Mouse (Mus musculus): ENCODE measurements around the gene Erc2.

Erc2 gene

GRCm38 (mm10) chr14:28439171-28439570 is 816.9 kb downstream of the Erc2 start:
- DNase-seq (ENCODE audit: low spot score in 2 of 2): no peak

- no peak for DNase-seq (ENCODE audit: low spot score in 2 of 2)
These were observed 819.2 kb downstream of the Erc2 start for GRCm38 (mm10) chr14:28441240-28441967.

- DNase-seq (ENCODE audit: low spot score in 2 of 2): peak; percentile 17 to 21
These were observed 821.2 kb downstream of the Erc2 start for GRCm38 (mm10) chr14:28443254-28443944.

- no peak for DNase-seq (ENCODE audit: low spot score in 2 of 2)
These were observed 823.5 kb downstream of the Erc2 start for GRCm38 (mm10) chr14:28445737-28446136.

- no peak for DNase-seq (ENCODE audit: low spot score in 2 of 2)
These were observed 829.5 kb downstream of the Erc2 start for GRCm38 (mm10) chr14:28451771-28452170.

GRCm38 (mm10) chr14:28456372-28457076 is 834.3 kb downstream of the Erc2 start:
- DNase-seq (ENCODE audit: low spot score in 2 of 2): peak; percentile 22 to 24

GRCm38 (mm10) chr14:28457428-28457827 is 835.2 kb downstream of the Erc2 start:
- DNase-seq (ENCODE audit: low spot score in 2 of 2): no peak

- DNase-seq (ENCODE audit: low spot score in 2 of 2): no peak
These were observed 845.7 kb downstream of the Erc2 start for GRCm38 (mm10) chr14:28467956-28468355.

- no peak for DNase-seq (ENCODE audit: low spot score in 2 of 2)
These were observed 847.5 kb downstream of the Erc2 start for GRCm38 (mm10) chr14:28469696-28470095.

- no peak for DNase-seq (ENCODE audit: low spot score in 2 of 2)
These were observed 848.0 kb downstream of the Erc2 start for GRCm38 (mm10) chr14:28470212-28470611.

GRCm38 (mm10) chr14:28475012-28475411 is 852.8 kb downstream of the Erc2 start:
- DNase-seq (ENCODE audit: low spot score in 2 of 2): no peak

- DNase-seq (ENCODE audit: low spot score in 2 of 2): no peak
These were observed 853.2 kb downstream of the Erc2 start for GRCm38 (mm10) chr14:28475421-28475820.

GRCm38 (mm10) chr14:28476746-28477145 is 854.5 kb downstream of the Erc2 start:
- no peak for DNase-seq (ENCODE audit: low spot score in 2 of 2)

- DNase-seq (ENCODE audit: low spot score in 2 of 2): no peak
These were observed 858.6 kb downstream of the Erc2 start for GRCm38 (mm10) chr14:28480866-28481265.

GRCm38 (mm10) chr14:28493806-28494205 is 871.6 kb downstream of the Erc2 start:
- DNase-seq (ENCODE audit: low spot score in 2 of 2): no peak

GRCm38 (mm10) chr14:28494273-28494672 is 872.0 kb downstream of the Erc2 start:
- no peak for DNase-seq (ENCODE audit: low spot score in 2 of 2)

- no peak for DNase-seq (ENCODE audit: low spot score in 2 of 2)
These were observed 879.1 kb downstream of the Erc2 start for GRCm38 (mm10) chr14:28501216-28501878.

GRCm38 (mm10) chr14:28503276-28503675 is 881.0 kb downstream of the Erc2 start:
- DNase-seq (ENCODE audit: low spot score in 2 of 2): no peak

- peak; percentile 34 to 57 for DNase-seq (ENCODE audit: low spot score in 2 of 2)
These were observed 882.1 kb downstream of the Erc2 start, which contains the start of gene Wnt5a for GRCm38 (mm10) chr14:28504101-28505050. Gene Wnt5a (plus strand): TSS chr14:28504750.

GRCm38 (mm10) chr14:28505051-28505585 is 882.9 kb downstream of the Erc2 start:
- DNase-seq (ENCODE audit: low spot score in 2 of 2): peak; percentile 57 to 61

Data from urinary bladder, adult 18-20 months (tissue).